Mouse (Mus musculus) MEL (cell line): ENCODE results near the gene Mlxip. TPM values are rescaled to one million over a fixed set of nuclear protein-coding genes. Genes with fewer than 3 reads are reported as not detected.
A peak's percentile ranks its signal among the peaks of the same experiment; 100 is the strongest.

Experiments
- DNase-seq: peaks from one replicate; pipeline ENCODE4 v3.0.0; 2011; ENCODE audit warnings: low read depth, low spot score
- H3K27ac ChIP-seq: 2 replicates; pipeline ENCODE4 v1.5.1; 2012; ENCODE audit warnings: low read depth, mild to moderate bottlenecking, control low read depth, low read length, moderate library complexity; ENCODE audit not compliant: control insufficient read depth
- H3K27me3 ChIP-seq, 2 experiments: fragments of 150-350 bp in 1 of 2; sonication (generic) in 1 of 2; 2 replicates each; pipeline ENCODE4 v1.6.1; 2012; ENCODE audit warnings: low read length in 2 of 2, mild to moderate bottlenecking in 2 of 2, improper control_type of control experiment in 1 of 2, moderate library complexity in 1 of 2; ENCODE audit not compliant: insufficient read depth in 2 of 2, control insufficient read depth in 1 of 2
- H3K36me3 ChIP-seq, 2 experiments: 2 replicates each; pipeline ENCODE4 v1.6.1; 2012 to 2014; ENCODE audit warnings: low read length in 2 of 2, improper control_type of control experiment in 1 of 2, inconsistent platforms in 1 of 2, mild to moderate bottlenecking in 1 of 2; ENCODE audit not compliant: insufficient read depth in 2 of 2, control insufficient read depth in 1 of 2
- H3K4me1 ChIP-seq, 2 experiments: fragments of 150-350 bp in 1 of 2; sonication (generic) in 1 of 2; 2 replicates each; pipeline ENCODE4 v1.6.1; 2012; ENCODE audit warnings: low read length in 2 of 2, improper control_type of control experiment in 1 of 2, mild to moderate bottlenecking in 1 of 2; ENCODE audit not compliant: insufficient read depth in 2 of 2, control insufficient read depth in 1 of 2
- H3K4me3 ChIP-seq, 2 experiments: fragments of 150-350 bp in 1 of 2; sonication (generic) in 1 of 2; 2 replicates each; pipeline ENCODE4 v1.5.1; 2012; ENCODE audit warnings: low read depth in 2 of 2, low read length in 2 of 2, mild to moderate bottlenecking in 2 of 2, moderate library complexity in 2 of 2, control low read depth in 1 of 2, improper control_type of control experiment in 1 of 2; ENCODE audit not compliant: control insufficient read depth in 1 of 2, insufficient read depth in 1 of 2
- H3K79me2 ChIP-seq: 2 replicates; pipeline ENCODE4 v1.6.1; 2012; ENCODE audit warnings: mild to moderate bottlenecking, low read length, moderate library complexity; ENCODE audit not compliant: control insufficient read depth, poor library complexity, insufficient read depth
- H3K9ac ChIP-seq: 2 replicates; pipeline ENCODE4 v1.6.1; 2012; ENCODE audit warnings: low read depth, mild to moderate bottlenecking, control low read depth, low read length, moderate library complexity; ENCODE audit not compliant: control insufficient read depth, poor library complexity, severe bottlenecking
- H3K9me3 ChIP-seq: fragments of 150-350 bp; sonication (generic); replicated peaks from 2 replicates; pipeline ENCODE4 v1.6.1; 2012; ENCODE audit warnings: mild to moderate bottlenecking, low read length, improper control_type of control experiment, moderate library complexity; ENCODE audit not compliant: insufficient read depth
- CHD1 ChIP-seq: IDR thresholded peaks from 2 replicates; pipeline ENCODE4 v1.6.1; 2012; ENCODE audit warnings: low read depth, mild to moderate bottlenecking, inconsistent platforms, low read length, improper control_type of control experiment
- CTCF ChIP-seq, 3 experiments: IDR thresholded peaks in 2 of 3; conservative IDR thresholded peaks in 1 of 3; 2 replicates each; pipeline ENCODE4 v1.5.1; 2011 to 2012; ENCODE audit warnings: low read length in 3 of 3, low read depth in 2 of 3, mild to moderate bottlenecking in 2 of 3, improper control_type of control experiment in 1 of 3, inconsistent platforms in 1 of 3, mixed read lengths in 1 of 3, moderate library complexity in 1 of 3; ENCODE audit not compliant: control insufficient read depth in 1 of 3, insufficient read depth in 1 of 3, poor library complexity in 1 of 3, severe bottlenecking in 1 of 3
- GATA1 ChIP-seq: IDR thresholded peaks from 2 replicates; pipeline ENCODE4 v1.6.1; 2011; ENCODE audit warnings: low read depth, low read length, improper control_type of control experiment
- MAZ ChIP-seq: IDR thresholded peaks from 2 replicates; pipeline ENCODE4 v1.6.1; 2012; ENCODE audit warnings: low read depth, mild to moderate bottlenecking, inconsistent platforms, low read length, improper control_type of control experiment
- NELFE ChIP-seq: IDR thresholded peaks from 2 replicates; pipeline ENCODE4 v1.6.1; 2011; ENCODE audit warnings: low read depth, low read length, improper control_type of control experiment
- NRF1 ChIP-seq: IDR thresholded peaks from 2 replicates; pipeline ENCODE4 v1.6.1; 2014; ENCODE audit warnings: low read depth, mild to moderate bottlenecking, inconsistent platforms, low read length, improper control_type of control experiment, moderate library complexity; ENCODE audit not compliant: poor library complexity, insufficient read depth, severe bottlenecking
- POLR2A ChIP-seq, 2 experiments: IDR thresholded peaks; 2 replicates each; pipeline ENCODE4 v1.6.1; 2011 to 2012; ENCODE audit warnings: low read length in 2 of 2, mild to moderate bottlenecking in 2 of 2, control low read depth in 1 of 2, improper control_type of control experiment in 1 of 2, low read depth in 1 of 2, moderate library complexity in 1 of 2; ENCODE audit not compliant: control insufficient read depth in 1 of 2, insufficient read depth in 1 of 2, poor library complexity in 1 of 2
- POLR2AphosphoS5 ChIP-seq: IDR thresholded peaks from 2 replicates; pipeline ENCODE4 v1.6.1; 2012; ENCODE audit warnings: low read depth, borderline replicate concordance, mild to moderate bottlenecking, inconsistent platforms, low read length, moderate library complexity, mixed read lengths
- RAD21 ChIP-seq: IDR thresholded peaks from 2 replicates; pipeline ENCODE4 v1.6.1; 2011; ENCODE audit warnings: mild to moderate bottlenecking, low read depth, low read length, improper control_type of control experiment
- SMC3 ChIP-seq: IDR thresholded peaks from 2 replicates; pipeline ENCODE4 v1.6.1; 2011; ENCODE audit warnings: low read depth, low read length, improper control_type of control experiment
- TBP ChIP-seq: IDR thresholded peaks from 2 replicates; pipeline ENCODE4 v1.8.0; 2011; ENCODE audit warnings: low read depth, low read length, improper control_type of control experiment
- TCF12 ChIP-seq: IDR thresholded peaks from 2 replicates; pipeline ENCODE4 v1.6.1; 2014; ENCODE audit warnings: low read depth, mild to moderate bottlenecking, inconsistent platforms, low read length, improper control_type of control experiment, moderate library complexity
- ZC3H11A ChIP-seq: IDR thresholded peaks from 2 replicates; pipeline ENCODE4 v1.6.1; 2012; ENCODE audit warnings: low read depth, mild to moderate bottlenecking, inconsistent platforms, low read length, improper control_type of control experiment
- ZNF384 ChIP-seq: IDR thresholded peaks from 2 replicates; pipeline ENCODE4 v1.6.1; 2012; ENCODE audit warnings: low read depth, mild to moderate bottlenecking, inconsistent platforms, low read length, improper control_type of control experiment
- polyA plus RNA-seq, 2 experiments: library from polyadenylated mRNA; stranded (reverse) in 1 of 2; unstranded in 1 of 2; fragments of >175 nt in 1 of 2; fragments of >200 nt in 1 of 2; gene quantifications; 2 replicates each; pipeline versions ENCODE4 v1.2.1 to v1.2.4; 2012; ENCODE audit warnings: low replicate concordance in 2 of 2, low read depth in 1 of 2; ENCODE audit not compliant: insufficient read length in 2 of 2, insufficient read depth in 1 of 2, missing spikeins in 1 of 2
- total RNA-seq: library from RNA; depleted of rRNA; stranded (reverse); fragments of 300-350 nt; gene quantifications from 2 replicates; pipeline ENCODE4 v1.2.3, GENCODE M21; 2012

Mlxip gene
- total and polyA plus RNA-seq, 3 experiments = 5.2 to 21.9 TPM; not detected in 1

DNA sequence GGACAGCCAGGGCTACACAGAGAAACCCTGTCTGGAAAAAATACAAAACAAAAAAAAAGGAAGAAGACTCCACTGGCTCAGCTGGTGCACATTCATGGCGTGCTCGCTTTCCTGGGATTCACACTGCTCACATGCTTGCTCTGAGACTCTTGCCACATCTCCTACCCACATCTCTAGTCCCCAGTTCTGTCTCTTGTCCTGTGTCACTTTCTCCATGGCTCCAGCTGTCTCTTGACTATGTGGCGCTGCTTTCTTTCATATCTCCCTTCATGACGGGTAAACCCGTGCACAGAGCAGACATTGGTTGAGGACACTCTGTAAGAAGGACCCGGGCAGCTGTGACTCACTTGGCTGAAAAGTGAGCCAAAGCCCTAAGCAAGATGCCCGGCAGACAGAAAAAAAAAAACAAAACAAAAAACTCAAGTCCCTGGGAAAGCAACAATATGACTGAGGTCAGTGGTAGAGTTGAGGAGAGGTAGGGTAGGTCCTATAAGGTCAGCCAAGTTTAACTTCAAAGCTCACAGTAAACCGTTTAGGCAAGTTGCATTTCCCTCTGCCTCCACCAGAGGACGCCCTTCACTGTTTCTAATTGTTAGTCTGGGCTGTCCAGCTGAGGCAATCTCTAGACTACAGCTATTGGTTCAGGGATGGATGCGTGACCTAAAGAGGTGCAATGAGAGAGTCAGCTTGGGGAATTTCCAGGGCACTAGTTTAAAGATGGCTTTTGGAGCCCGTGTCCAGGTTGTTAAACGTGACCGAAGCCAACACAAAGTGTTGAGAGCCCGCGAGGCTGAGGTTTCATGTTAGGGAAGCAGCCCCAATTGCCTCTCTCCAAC is 17.3 kb upstream of the Mlxip start:
- no peak overlapping the region for H3K27ac ChIP-seq
- TF ChIP-seq NRF1 (no peak), SMC3 (peak; percentile 96), ZNF384 (peak; percentile 75), POLR2A (IDR thresholded peaks at IDR 0.05; ENCODE audit: control insufficient read depth in 1 of 2, insufficient read depth in 1 of 2, low read depth in 1 of 2, low read length in 2 of 2, poor library complexity in 1 of 2) (no peak), GATA1 (no peak), ZC3H11A (peak; percentile 90), MAZ (no peak), CHD1 (no peak), RAD21 (peak; percentile 91), POLR2AphosphoS5 (no peak), CTCF (IDR thresholded peaks at IDR 0.05 in 2 of 3, conservative IDR thresholded peaks at IDR 0.05 in 1 of 3; ENCODE audit: control insufficient read depth in 1 of 3, insufficient read depth in 1 of 3, low read depth in 2 of 3, low read length in 3 of 3, poor library complexity in 1 of 3, severe bottlenecking in 1 of 3) (peak; percentile 86 to 100 (median 96)), TCF12 (no peak)
- peaks cover 0 to under 1% of the 10 kb centered on the region in 2 experiments; a peak in 1 of 4 replicates for H3K27me3 ChIP-seq
- DNase-seq = peak; percentile 88
- H3K4me1 ChIP-seq = peaks cover 0 to 4% of the 10 kb centered on the region in 2 experiments; a peak in 1 of 4 replicates
- no peaks in the 10 kb centered on the region for H3K36me3 ChIP-seq
- H3K4me3 ChIP-seq = peak overlapping the region; percentile 27 to 42
- H3K9me3 ChIP-seq = no peaks in the 10 kb centered on the region
- peak overlapping the region; percentile 41 for H3K9ac ChIP-seq
- H3K79me2 ChIP-seq = no peaks in the 10 kb centered on the region

DNA sequence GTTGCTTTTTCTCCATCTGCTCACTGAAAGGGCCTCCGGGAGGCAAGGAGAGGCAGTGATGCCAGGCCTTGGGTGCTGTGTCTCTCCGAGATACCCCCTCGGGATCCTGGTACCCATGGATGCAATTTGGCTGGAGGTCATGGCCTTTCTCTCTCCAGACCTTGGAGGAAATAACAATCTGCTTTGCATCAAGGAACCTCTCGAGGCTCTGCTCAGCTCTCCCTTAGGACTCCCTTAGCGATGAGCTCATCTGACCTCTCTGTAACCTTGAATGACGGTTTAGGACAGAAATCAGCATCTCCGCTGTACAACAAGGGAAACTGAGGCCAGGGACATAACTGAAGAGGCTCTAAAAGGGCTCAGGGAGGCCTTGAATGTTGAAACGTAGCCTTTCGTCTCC is 15.9 kb upstream of the Mlxip start:
- H3K9me3 ChIP-seq = no peaks in the 10 kb centered on the region
- peaks cover 0 to 4% of the 10 kb centered on the region in 2 experiments; a peak in 1 of 4 replicates for H3K4me1 ChIP-seq
- TF ChIP-seq ZNF384 (no peak), NELFE (no peak), MAZ (no peak), TBP (no peak)
- no peaks in the 10 kb centered on the region for H3K36me3 ChIP-seq
- no peak overlapping the region for H3K9ac ChIP-seq
- H3K27ac ChIP-seq = no peak overlapping the region
- DNase-seq = no peak
- H3K79me2 ChIP-seq = no peaks in the 10 kb centered on the region
- H3K4me3 ChIP-seq = no peak overlapping the region
- H3K27me3 ChIP-seq = peaks cover 0 to 1% of the 10 kb centered on the region in 2 experiments; a peak in 1 of 4 replicates
